Mouse (Mus musculus) CH12.LX (cell line): ENCODE data around the gene Ctsw. TPM values are rescaled to one million over a fixed set of nuclear protein-coding genes. Genes with fewer than 3 reads are reported as not detected.

Source experiments
- DNase-seq: peaks from one replicate; pipeline ENCODE4 v3.0.0-alpha.2; 2013; ENCODE audit errors: extremely low read depth
- H3K27ac ChIP-seq: 2 replicates; pipeline ENCODE4 v1.5.1; 2012; ENCODE audit warnings: low read depth, mild to moderate bottlenecking, control low read depth, moderate library complexity; ENCODE audit not compliant: insufficient read depth
- H3K27me3 ChIP-seq: replicated peaks from 2 replicates; pipeline ENCODE3; 2012; ENCODE audit warnings: inconsistent platforms
- H3K36me3 ChIP-seq, 2 experiments: replicated peaks in 1 of 2; 2 replicates each; pipeline versions ENCODE3 to v1.6.1; 2012; ENCODE audit warnings: inconsistent platforms in 1 of 2, low read length in 1 of 2, mild to moderate bottlenecking in 1 of 2, mixed read lengths in 1 of 2, moderate library complexity in 1 of 2; ENCODE audit not compliant: control insufficient read depth in 1 of 2, insufficient read depth in 1 of 2
- H3K4me1 ChIP-seq, 2 experiments: 2 replicates each; pipeline ENCODE4 v1.6.1; 2012; ENCODE audit warnings: inconsistent platforms in 1 of 2, moderate library complexity in 1 of 2; ENCODE audit not compliant: insufficient read depth in 2 of 2, control insufficient read depth in 1 of 2
- H3K4me2 ChIP-seq: 2 replicates; pipeline ENCODE4 v1.6.1; 2012; ENCODE audit warnings: low read depth, mild to moderate bottlenecking, control low read depth; ENCODE audit not compliant: poor library complexity, insufficient read depth, severe bottlenecking
- H3K4me3 ChIP-seq, 3 experiments: fragments of 150-350 bp in 1 of 3; sonication (generic) in 1 of 3; replicated peaks in 1 of 3; 2 replicates each; pipeline versions ENCODE3 to v1.5.1; 2011 to 2012; ENCODE audit warnings: low read depth in 2 of 3, low read length in 2 of 3, mild to moderate bottlenecking in 2 of 3, moderate library complexity in 2 of 3, control low read depth in 1 of 3, improper control_type of control experiment in 1 of 3, inconsistent platforms in 1 of 3, mixed read lengths in 1 of 3; ENCODE audit not compliant: poor library complexity in 1 of 3
- H3K79me2 ChIP-seq: replicated peaks from 2 replicates; pipeline ENCODE4 v1.6.1; 2012; ENCODE audit warnings: mild to moderate bottlenecking, moderate library complexity; ENCODE audit not compliant: control insufficient read depth, poor library complexity, insufficient read depth, severe bottlenecking; ENCODE audit errors: extremely low read depth
- H3K9ac ChIP-seq: 2 replicates; pipeline ENCODE4 v1.6.1; 2012; ENCODE audit warnings: low read depth, mild to moderate bottlenecking, control low read depth, moderate library complexity; ENCODE audit not compliant: insufficient read depth
- H3K9me3 ChIP-seq: replicated peaks from 2 replicates; pipeline ENCODE3; 2012; ENCODE audit warnings: low read length, inconsistent platforms, mixed read lengths
- CHD2 ChIP-seq: IDR thresholded peaks from 2 replicates; pipeline ENCODE4 v1.6.1; 2011; ENCODE audit warnings: low read length, improper control_type of control experiment
- E2F4 ChIP-seq: IDR thresholded peaks from 2 replicates; pipeline ENCODE4 v1.6.1; 2011; ENCODE audit warnings: low read depth, low read length, improper control_type of control experiment; ENCODE audit not compliant: insufficient replicate concordance
- ETS1 ChIP-seq: conservative IDR thresholded peaks from 2 replicates; pipeline ENCODE4 v1.6.1; 2012; ENCODE audit warnings: low read depth, mild to moderate bottlenecking, inconsistent platforms, low read length, improper control_type of control experiment, moderate library complexity
- IRF4 ChIP-seq: IDR thresholded peaks from 2 replicates; pipeline ENCODE4 v1.6.1; 2014; ENCODE audit warnings: low read depth, mild to moderate bottlenecking, inconsistent platforms, low read length, improper control_type of control experiment
- PAX5 ChIP-seq: IDR thresholded peaks from 2 replicates; pipeline ENCODE4 v1.6.1; 2012; ENCODE audit warnings: low read length, inconsistent platforms, mixed read lengths
- POLR2AphosphoS2 ChIP-seq: IDR thresholded peaks from 2 replicates; pipeline ENCODE4 v1.6.1; 2011; ENCODE audit warnings: low read depth, low read length, improper control_type of control experiment
- RAD21 ChIP-seq: IDR thresholded peaks from 2 replicates; pipeline ENCODE4 v1.6.1; 2011; ENCODE audit warnings: low read depth, mild to moderate bottlenecking, low read length, improper control_type of control experiment, moderate library complexity
- RCOR1 ChIP-seq: conservative IDR thresholded peaks from 2 replicates; pipeline ENCODE4 v1.6.1; 2012; ENCODE audit warnings: low read depth, mild to moderate bottlenecking, inconsistent platforms, low read length, improper control_type of control experiment
- USF1 ChIP-seq: IDR thresholded peaks from 2 replicates; pipeline ENCODE4 v1.6.1; 2014; ENCODE audit warnings: low read depth, mild to moderate bottlenecking, inconsistent platforms, low read length, improper control_type of control experiment
- USF2 ChIP-seq: conservative IDR thresholded peaks from 2 replicates; pipeline ENCODE4 v1.6.1; 2011; ENCODE audit warnings: low read depth, low read length, improper control_type of control experiment
- ZKSCAN1 ChIP-seq: IDR thresholded peaks from 2 replicates; pipeline ENCODE4 v1.6.1; 2012; ENCODE audit warnings: low read depth, inconsistent platforms, low read length, improper control_type of control experiment, borderline replicate concordance
- ZNF384 ChIP-seq: IDR thresholded peaks from 2 replicates; pipeline ENCODE4 v1.6.1; 2012; ENCODE audit warnings: low read depth, low read length, improper control_type of control experiment, inconsistent platforms
- dilution Hi-C: fragments of 300-500 bp; cut with MboI; formaldehyde crosslinking; loops from 2 replicates; pipeline ENCODE4 v1.14.3; 2020; ENCODE audit warnings: low sequenced_read_pairs; ENCODE audit not compliant: extremely low pct_unique_long_range_greater_than_20kb, extremely low pct_ligation_motif_present
- in situ Hi-C: fragments of 300-500 bp; cut with MboI; formaldehyde crosslinking; loops from 3 replicates; pipeline ENCODE4 v1.14.3; 2019; ENCODE audit warnings: low sequenced_read_pairs, low pct_ligation_motif_present, low pct_unique_long_range_greater_than_20kb, mixed read lengths
- polyA plus RNA-seq: library from polyadenylated mRNA; unstranded; fragments of >175 nt; gene quantifications from 2 replicates; pipeline ENCODE4 v1.2.1, GENCODE M21; 2012; ENCODE audit warnings: low read depth; ENCODE audit not compliant: insufficient read length
- total RNA-seq, 2 experiments: library from RNA; depleted of rRNA; stranded (reverse); fragments of 300-350 nt in 1 of 2; fragments of >200 nt in 1 of 2; gene quantifications; 2 replicates each; pipeline ENCODE4 v1.2.3; 2012 to 2014

Gene Ctsw
- total and polyA plus RNA-seq, 3 experiments, result 0.23 to 1.1 (median 0.38) TPM

GRCm38 (mm10) chr19:5510031-5511026 lies 42.0 kb upstream of the Ctsw start, which contains the start of gene Snx32 (continued):
- TF ChIP-seq ETS1, result peak; percentile 56

- no peak for DNase-seq
- Histone ChIP-seq H3K79me2 (no peaks in the 10 kb centered on the region), H3K4me1 (no peaks in the 10 kb centered on the region), H3K4me3 (no peak within 1 kb of the TSS), H3K9ac (no peak within 1 kb of the TSS), H3K27ac (no peak within 1 kb of the TSS), H3K27me3 (no peaks in the 10 kb centered on the region), H3K9me3 (no peaks in the 10 kb centered on the region), H3K4me2 (no peak within 1 kb of the TSS), H3K36me3 (peaks cover 2 to 26% of the 10 kb centered on the region in 2 experiments)
- in situ Hi-C loops (no loop called here), dilution Hi-C loops (no loop called here)
- TF ChIP-seq USF2, result no peak
Observed at GRCm38 (mm10) chr19:5503687-5504086, 35.4 kb upstream of the Ctsw start, which contains the start of gene 1700020D05Rik. TSS of gene 1700020D05Rik (minus strand) at chr19:5503787.

GRCm38 (mm10) chr19:5500330-5500875 lies 32.1 kb upstream of the Ctsw start:
- in situ Hi-C loops, result no loop called here
- Histone ChIP-seq H3K9ac (no peak overlapping the region), H3K4me1 (no peaks in the 10 kb centered on the region; a peak in 1 of 4 replicates), H3K9me3 (no peaks in the 10 kb centered on the region), H3K36me3 (peaks cover 27 to 59% of the 10 kb centered on the region in 2 experiments), H3K27me3 (no peaks in the 10 kb centered on the region), H3K79me2 (no peaks in the 10 kb centered on the region), H3K4me3 (no peak overlapping the region)
- TF ChIP-seq CHD2, result no peak
- no peak for TF ChIP-seq RAD21
- no peak for TF ChIP-seq ETS1
- no peak for TF ChIP-seq ZKSCAN1
- no peak for TF ChIP-seq POLR2AphosphoS2
- TF ChIP-seq IRF4, result no peak
- TF ChIP-seq RCOR1, result no peak
- TF ChIP-seq ZNF384, result no peak
- TF ChIP-seq PAX5, result no peak
- no peak for TF ChIP-seq USF1
- no peak for TF ChIP-seq E2F4
- TF ChIP-seq, all 38 proteins: peak for 0
- no peak for DNase-seq
- Histone ChIP-seq H3K4me2 (no peak overlapping the region), H3K27ac (no peak overlapping the region)
- dilution Hi-C loops, result no loop called here
